Comparison of ENCODE assay signal across 8 mouse cellular contexts in the genomic region with DNA sequence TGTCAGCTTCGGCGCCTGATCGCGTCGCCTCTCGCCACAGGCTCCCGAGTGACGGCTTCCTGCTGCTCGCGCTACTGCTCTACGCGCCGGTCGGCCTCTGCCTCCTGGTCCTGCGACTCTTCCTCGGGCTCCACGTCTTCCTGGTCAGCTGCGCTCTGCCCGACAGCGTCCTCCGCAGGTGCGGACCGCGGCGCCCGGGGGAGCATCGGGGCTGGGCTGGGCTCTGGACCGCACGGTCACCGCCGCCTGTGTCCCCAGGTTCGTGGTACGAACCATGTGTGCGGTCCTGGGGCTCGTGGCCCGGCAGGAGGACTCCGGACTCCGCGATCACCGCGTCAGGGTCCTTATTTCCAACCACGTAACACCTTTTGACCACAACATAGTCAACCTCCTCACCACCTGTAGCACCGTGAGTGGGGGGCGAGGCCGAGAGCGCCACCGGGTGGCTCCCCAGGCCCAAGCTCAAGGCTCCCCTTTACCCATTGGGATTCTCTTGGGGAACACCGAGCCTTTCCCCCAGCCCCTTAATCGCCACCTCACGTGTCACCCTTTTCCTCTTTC. TPM values are rescaled to one million over a fixed set of nuclear protein-coding genes. Genes with fewer than 3 reads are reported as not detected.
DNase-seq lines count a peak whose midpoint lies in the region; ATAC-seq and TF ChIP-seq lines count a peak whose summit lies in the region.

A gene (minus strand): TSS at position 403 of the 561 bp plus-strand sequence.

- H3K4me2 ChIP-seq in heart, embryonic 15.5 days, result peak within 1 kb of the TSS; percentile 95
- H3K4me2 ChIP-seq in stomach, embryonic 15.5 days, result peak within 1 kb of the TSS; percentile 82

- peaks cover 4% of the 10 kb centered on the region; the same call in 1 of the 2 replicates for H3K27me3 ChIP-seq in heart, embryonic 15.5 days
- H3K27me3 ChIP-seq in stomach, embryonic 15.5 days (replicated peaks), result no peaks in the 10 kb centered on the region

- DNase-seq in A20 (ENCODE audit: low read depth, low spot score), result peak; percentile 39
- DNase-seq in ES-E14 (ENCODE audit: low read depth, low spot score), result no peak
- DNase-seq in layer of hippocampus, postnatal 10 days (ENCODE audit: low spot score in 2 of 2), result peak; percentile 55 to 66
- DNase-seq in lung, postnatal 10 days, result peak; percentile 56
- DNase-seq in cerebellum, adult 8-10 months, result no peak

- in situ Hi-C loops in ES-E14 (cut with MboI; ENCODE audit: low sequenced_read_pairs in 2 of 2, unreplicated experiment in 2 of 2), result loop anchor here (25.0 kb wide), 2 partner anchors 657 to 1532 kb away; a partner anchor contains a TSS

- peaks cover 0 to 9% of the 10 kb centered on the region in 2 experiments; a peak in 1 of 4 replicates for H3K4me1 ChIP-seq in ES-E14 (ENCODE audit: control insufficient read depth in 2 of 2, insufficient read depth in 2 of 2, low read length in 2 of 2, poor library complexity in 1 of 2)
- peaks cover 26% of the 10 kb centered on the region for H3K4me1 ChIP-seq in heart, embryonic 15.5 days (replicated peaks)
- H3K4me1 ChIP-seq in stomach, embryonic 15.5 days, result peaks cover 22% of the 10 kb centered on the region

- peak within 1 kb of the TSS; percentile 89 to 97 for H3K4me3 ChIP-seq in ES-E14 (ENCODE audit: insufficient read depth in 1 of 2, low read depth in 1 of 2, low read length in 2 of 2, poor library complexity in 1 of 2, severe bottlenecking in 1 of 2)
- H3K4me3 ChIP-seq in heart, embryonic 15.5 days, result peak within 1 kb of the TSS; percentile 81
- peak within 1 kb of the TSS; percentile 85 for H3K4me3 ChIP-seq in stomach, embryonic 15.5 days (replicated peaks)

- peaks cover 19% of the 10 kb centered on the region for H3K36me3 ChIP-seq in ES-E14 (ENCODE audit: control insufficient read depth, insufficient read depth, low read length, poor library complexity, severe bottlenecking)
- peaks cover 17% of the 10 kb centered on the region for H3K36me3 ChIP-seq in heart, embryonic 15.5 days
- peaks cover 19% of the 10 kb centered on the region for H3K36me3 ChIP-seq in stomach, embryonic 15.5 days

- H3K9ac ChIP-seq in ES-E14 (ENCODE audit: insufficient read depth, low read depth, low read length, poor library complexity, severe bottlenecking), result peak within 1 kb of the TSS; percentile 95
- peak within 1 kb of the TSS; percentile 85 for H3K9ac ChIP-seq in heart, embryonic 15.5 days
- peak within 1 kb of the TSS; percentile 94 for H3K9ac ChIP-seq in stomach, embryonic 15.5 days

- peak; percentile 23 for ATAC-seq in erythroblast, adult 5-6 weeks (replicated peaks; ENCODE audit: low FRiP score, poor library complexity, severe bottlenecking)
- ATAC-seq in heart, embryonic 15.5 days (replicated peaks; ENCODE audit: insufficient number of reproducible peaks, insufficient read depth, low FRiP score, low read depth), result peak; percentile 23
- no peak for ATAC-seq in stomach, embryonic 15.5 days (ENCODE audit: insufficient read depth, low FRiP score, low read depth)

- H3K27ac ChIP-seq in ES-E14 (ENCODE audit: insufficient read depth, low read depth, low read length, poor library complexity, severe bottlenecking), result peak within 1 kb of the TSS; percentile 70; the same call in 1 of the 2 replicates
- H3K27ac ChIP-seq in heart, embryonic 15.5 days, result peak within 1 kb of the TSS; percentile 80
- H3K27ac ChIP-seq in stomach, embryonic 15.5 days, result peak within 1 kb of the TSS; percentile 84

- H3K9me3 ChIP-seq in ES-E14 (ENCODE audit: control insufficient read depth, insufficient read depth, low read depth, low read length), result no peaks in the 10 kb centered on the region
- no peaks in the 10 kb centered on the region for H3K9me3 ChIP-seq in heart, embryonic 15.5 days (replicated peaks)
- no peaks in the 10 kb centered on the region for H3K9me3 ChIP-seq in stomach, embryonic 15.5 days

- WGBS in heart, embryonic 15.5 days, result under 1% methylated on average over 50 of the region's 50 CpGs
- WGBS in stomach, embryonic 15.5 days, result under 1% methylated on average over 50 of the region's 50 CpGs

TF ChIP-seq in ES-E14, 5 proteins besides CTCF, POLR2A, EP300 and RAD21:
- TF ChIP-seq MAFK (IDR thresholded peaks at IDR 0.05; ENCODE audit: insufficient read depth, low read depth, low read length), result no peak
- TF ChIP-seq ZC3H11A (IDR thresholded peaks at IDR 0.05; ENCODE audit: borderline replicate concordance, low read depth, low read length), result no peak
- no peak for TF ChIP-seq CHD2 (IDR thresholded peaks at IDR 0.05; ENCODE audit: low read depth, low read length)
- no peak for TF ChIP-seq HCFC1 (IDR thresholded peaks at IDR 0.05; ENCODE audit: borderline replicate concordance, insufficient read depth, low read length)
- no peak for TF ChIP-seq ZNF384 (IDR thresholded peaks at IDR 0.05; ENCODE audit: low read depth, low read length)

RNA-seq across cellular contexts. Expression of the gene that starts here (rescaled TPM):
- 66.8 and 80.3 TPM in 2 replicates for total RNA-seq in ES-E14 (2012; rRNA removed)
- 69.4 and 97.8 TPM in 2 replicates for total RNA-seq in erythroblast, adult 5-6 weeks (2015; ENCODE audit: low replicate concordance)
- total RNA-seq in erythroblast, adult 5-6 weeks (2017; ENCODE audit: low replicate concordance), result 41.9 and 57.7 TPM in 2 replicates
- polyA plus RNA-seq in heart, embryonic 15.5 days (2015; fragmentation: Nextera tagmentation; extraction: Ambion mirVana), result 71.2 and 83.4 TPM in 2 replicates
- 10 to 100 TPM; 68.0 to 70.4 TPM for total RNA-seq in layer of hippocampus, postnatal 10 days (2021)
- 86.6 and 94.1 TPM in 2 replicates for polyA plus RNA-seq in stomach, embryonic 15.5 days (2015; fragmentation: Nextera tagmentation; extraction: Ambion mirVana)

Comparison
In these comparisons a context has a peak if more than half of its experiments do, and no peak if none do; other contexts are left out.
1. DNase-seq: peak in A20 (single experiment), layer of hippocampus, postnatal 10 days (2 of 2) and lung, postnatal 10 days (single experiment); none in ES-E14 (single experiment) and cerebellum, adult 8-10 months (single experiment).
2. Peak in every context shown above with its lines, with median percentiles within 50 percentile points of each other: H3K27ac ChIP-seq, H3K4me3 ChIP-seq and H3K9ac ChIP-seq.